Mouse (Mus musculus): ENCODE results near the gene Cdhr2.

- TF ChIP-seq CTCF (IDR thresholded peaks at IDR 0.05; ENCODE audit: borderline replicate concordance, insufficient read depth, low read depth, low read length) (no peak), POLR2A (IDR thresholded peaks at IDR 0.05; ENCODE audit: borderline replicate concordance, insufficient read depth, low read length) (no peak)
Observed at GRCm38 (mm10) chr13:54759496-54759895, 58.2 kb downstream of the Cdhr2 start.

All from cerebellum, adult 2 months (tissue).